Mouse (Mus musculus): ENCODE data around the gene Cd68. TPM values are rescaled to one million over a fixed set of nuclear protein-coding genes. Genes with fewer than 3 reads are reported as not detected.

The Cd68 gene
- total RNA-seq, 2 experiments from 2014 or later: 13.1 to 18.5 TPM

DNA sequence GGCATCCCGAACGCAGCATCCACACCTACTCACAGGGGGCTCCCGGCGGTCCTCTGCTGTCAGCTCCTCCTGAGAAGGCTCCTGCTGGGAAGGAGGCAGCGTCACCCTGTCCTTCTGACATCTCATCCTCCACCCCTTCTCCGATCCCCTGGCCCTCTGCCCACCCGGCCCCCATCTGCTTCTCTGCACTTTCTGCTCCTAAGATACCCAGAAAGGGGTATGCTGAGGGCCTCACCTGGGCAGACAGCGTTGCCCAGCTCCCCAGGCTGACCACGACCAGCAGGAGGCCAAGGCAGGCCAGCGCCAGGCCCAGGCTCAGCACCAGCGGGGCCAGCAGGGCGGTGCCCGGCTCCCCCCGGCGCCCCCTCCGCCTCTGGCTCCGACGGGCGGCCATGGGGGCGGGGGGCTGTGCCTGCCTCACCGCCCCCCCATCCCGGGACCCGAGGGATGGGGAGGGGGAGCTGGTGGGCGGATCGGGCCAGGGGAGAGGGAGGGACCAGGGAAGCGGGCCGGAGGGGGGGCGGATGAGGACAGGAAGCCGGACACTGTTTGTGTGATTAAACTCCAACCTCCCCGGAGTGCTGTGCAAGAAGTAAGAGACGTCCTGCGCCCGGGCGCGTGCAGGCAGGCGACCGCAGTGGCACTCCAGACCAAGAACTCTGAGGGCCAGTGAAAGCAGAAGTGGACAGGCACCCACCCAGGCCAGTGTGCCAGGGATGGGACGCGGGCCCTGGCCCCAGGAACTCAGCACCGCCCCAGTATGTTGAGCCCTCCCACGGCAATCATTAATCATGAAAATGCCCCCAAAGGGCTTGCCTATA is 29.6 kb upstream of the Cd68 start, which contains the start of the genes Tnfsf12 and Tnfsfm13:
Gene Tnfsf12 (minus strand): TSS at position 489 of the 821 bp plus-strand sequence.
Gene Tnfsfm13 (minus strand): TSS at position 738 of the 821 bp plus-strand sequence.
- DNase-seq (ENCODE audit: low spot score in 2 of 2): no peak

DNA sequence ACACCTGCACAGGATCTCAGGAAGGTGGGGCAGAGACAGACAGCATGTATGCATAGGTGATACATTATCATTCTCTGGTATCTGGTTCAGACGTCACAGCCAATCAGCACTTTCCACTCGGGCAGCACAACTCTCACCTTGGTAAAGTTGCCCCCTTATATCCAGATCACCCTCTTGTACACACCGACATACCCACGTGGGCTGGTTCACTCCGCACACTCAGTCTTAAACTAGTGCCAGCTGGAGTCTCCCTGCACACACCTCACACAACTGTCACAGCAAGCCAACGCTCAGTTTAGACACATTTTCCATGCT is 29.1 kb upstream of the Cd68 start:
- DNase-seq (ENCODE audit: low spot score in 2 of 2): no peak

DNA sequence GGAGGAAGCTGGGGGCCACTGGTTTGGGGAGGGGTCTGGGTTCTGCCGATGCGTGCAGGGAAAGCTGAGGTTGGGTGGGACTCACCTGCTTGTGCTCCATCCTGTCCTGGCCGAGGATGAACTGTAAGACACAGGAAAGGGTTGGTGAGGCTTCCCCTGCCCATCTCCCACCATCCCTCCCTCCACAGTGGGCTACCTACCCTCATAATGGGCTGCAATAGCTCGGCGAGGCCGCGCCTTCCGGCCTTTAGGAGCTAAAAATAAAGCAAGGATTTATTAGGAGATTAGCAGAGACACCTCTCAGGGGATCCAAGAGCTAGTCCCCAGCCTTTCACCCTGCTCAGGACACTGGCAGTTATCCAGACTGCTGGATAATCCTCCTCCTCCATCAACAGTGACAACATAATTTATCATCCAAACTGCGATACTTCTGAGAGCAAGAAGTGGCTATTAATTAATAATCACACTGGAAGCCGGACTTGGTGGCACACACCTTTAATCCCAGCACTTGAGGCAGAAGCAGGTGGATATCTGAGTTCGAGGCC is 27.5 kb upstream of the Cd68 start:
- DNase-seq (ENCODE audit: low spot score in 2 of 2): no peak

GRCm38 (mm10) chr11:69692863-69693262 is 26.9 kb upstream of the Cd68 start:
- DNase-seq (ENCODE audit: low spot score in 2 of 2): no peak

- no peak for DNase-seq (ENCODE audit: low spot score in 2 of 2)
These were observed 26.4 kb upstream of the Cd68 start for GRCm38 (mm10) chr11:69692196-69692811.

DNA sequence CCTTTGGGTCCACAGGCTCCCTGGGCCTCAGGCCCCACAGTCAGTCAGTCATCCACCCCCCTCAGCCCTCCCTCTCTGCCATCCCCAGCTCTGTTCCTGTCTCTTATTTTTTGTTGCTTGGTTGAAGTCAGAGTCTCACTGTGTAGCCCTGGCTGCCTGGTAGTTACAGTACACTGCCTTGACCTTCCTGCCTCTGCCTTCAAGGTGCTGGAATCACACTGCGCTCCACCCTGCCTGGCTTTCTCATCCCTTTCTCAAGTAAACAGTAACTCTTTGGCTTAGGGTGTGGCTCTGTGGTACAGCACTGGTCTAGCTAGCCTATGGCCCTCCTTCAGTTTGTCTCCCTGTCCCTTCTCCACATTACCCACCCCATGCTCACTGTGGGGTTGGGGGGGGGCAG is 23.9 kb upstream of the Cd68 start:
- DNase-seq (ENCODE audit: low spot score in 2 of 2): no peak

DNA sequence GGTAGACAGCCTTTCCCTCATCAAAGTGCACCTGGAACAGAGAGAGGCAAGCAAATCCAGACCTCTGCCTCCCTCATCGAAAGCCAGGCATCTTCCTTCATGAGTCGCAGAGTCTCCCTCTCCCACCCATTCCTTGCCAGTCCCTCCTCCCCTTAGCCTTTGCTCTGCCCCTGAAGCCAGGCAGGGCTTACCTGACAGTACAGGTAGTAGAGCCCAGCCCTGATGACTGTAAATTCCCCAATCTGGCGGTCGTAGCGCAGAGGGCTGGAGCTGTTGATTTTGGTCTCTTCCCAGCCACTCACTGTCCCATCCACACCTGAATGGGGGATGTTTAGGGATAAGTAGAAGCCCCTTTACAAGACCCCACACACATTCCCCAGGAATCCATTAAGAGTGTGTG is 21.1 kb upstream of the Cd68 start:
- no peak for DNase-seq (ENCODE audit: low spot score in 2 of 2)

- DNase-seq (ENCODE audit: low spot score in 2 of 2): no peak
These were observed 20.4 kb upstream of the Cd68 start for GRCm38 (mm10) chr11:69686377-69686776.

DNA sequence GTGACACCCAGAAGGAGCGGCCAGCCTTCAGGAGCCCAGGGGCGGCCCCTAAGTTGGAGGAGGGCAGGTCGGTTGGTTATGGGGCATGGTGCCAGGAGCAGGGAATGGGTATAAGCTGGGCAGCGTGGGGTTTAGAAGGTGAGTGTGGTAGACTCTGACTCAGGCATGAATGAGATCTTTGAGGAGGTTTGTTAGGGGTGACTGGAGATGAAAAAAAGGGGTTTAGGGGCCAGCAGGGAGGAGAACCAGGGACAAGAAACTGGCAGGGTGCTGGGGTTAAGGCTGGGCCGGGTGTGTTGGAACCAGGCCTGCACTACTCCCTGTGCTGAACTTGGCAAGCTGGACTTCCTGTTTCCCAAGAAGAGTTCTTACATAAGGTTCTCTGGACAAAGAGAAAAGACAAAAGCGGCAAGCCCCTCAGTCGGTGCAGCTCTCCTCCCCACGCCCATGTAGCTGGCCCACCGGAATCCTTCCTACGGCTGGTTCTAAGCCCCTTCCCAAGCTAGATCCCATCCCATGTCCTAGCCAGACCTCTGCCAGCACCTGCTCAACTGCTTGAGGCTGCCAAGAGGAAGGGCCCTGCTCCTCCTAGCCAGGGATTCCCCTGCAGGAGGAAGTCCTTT is 19.7 kb upstream of the Cd68 start, which contains the start of gene Tnfsf13:
Gene Tnfsf13 (minus strand): TSS at position 259 of the 623 bp plus-strand sequence.
- peak in 1 of 2 experiments; percentile 77 for DNase-seq (ENCODE audit: low spot score in 2 of 2)

GRCm38 (mm10) chr11:69684936-69685335 is 19.0 kb upstream of the Cd68 start:
- DNase-seq (ENCODE audit: low spot score in 2 of 2): no peak

GRCm38 (mm10) chr11:69684128-69684745 is 18.3 kb upstream of the Cd68 start:
- no peak for DNase-seq (ENCODE audit: low spot score in 2 of 2)

DNA sequence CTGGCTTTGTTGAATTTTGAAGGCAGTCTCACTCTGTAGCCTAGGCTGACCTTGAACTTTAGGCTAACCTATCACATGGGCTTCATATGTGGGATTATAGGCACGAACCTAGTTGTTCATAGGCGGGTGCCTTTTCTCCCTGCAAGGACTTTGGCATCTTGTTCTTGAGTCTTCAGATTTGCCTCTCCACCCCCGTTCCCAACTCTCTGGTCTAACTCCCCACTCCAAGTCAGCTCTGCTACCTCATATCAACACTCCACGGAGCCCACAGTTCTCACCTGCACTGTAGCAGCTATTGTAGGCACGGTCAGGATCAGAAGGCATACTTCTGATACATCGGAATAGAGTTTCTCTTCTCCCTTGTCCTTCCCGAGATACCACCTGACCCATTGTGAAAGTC is 17.6 kb upstream of the Cd68 start:
- DNase-seq (ENCODE audit: low spot score in 2 of 2): no peak

DNA sequence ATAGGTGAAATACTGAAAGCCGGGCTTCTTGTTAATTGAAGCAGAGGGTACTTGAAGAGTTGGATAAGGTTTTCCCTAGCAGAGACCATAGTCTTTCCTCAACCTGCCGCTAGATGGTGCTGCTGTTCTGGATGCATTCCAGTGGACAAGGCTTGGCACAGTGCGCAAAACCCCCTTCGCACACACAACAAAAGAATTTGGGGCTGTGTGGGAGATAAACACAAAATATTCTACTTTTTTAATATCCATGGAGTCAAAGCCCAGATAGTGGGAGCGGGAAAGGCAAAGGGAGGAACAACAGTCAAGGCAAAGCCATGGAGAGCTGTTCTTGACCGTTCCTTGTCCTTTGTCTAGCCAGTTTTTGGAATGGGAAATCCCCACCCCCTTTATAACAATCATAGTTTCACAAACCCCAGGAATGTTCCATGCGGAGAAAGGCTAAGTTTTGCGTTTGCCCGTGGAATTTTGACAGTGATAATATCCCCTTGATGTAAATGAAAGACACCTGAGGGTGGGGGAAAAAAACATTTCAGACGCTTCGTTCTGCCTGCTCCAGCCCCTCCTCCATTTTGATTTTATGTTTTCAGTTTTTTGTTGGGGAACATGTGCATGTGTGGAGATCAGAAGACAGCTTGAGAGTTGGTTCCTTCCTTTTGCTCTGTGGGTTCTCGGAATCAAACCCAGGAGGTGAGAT is 17.0 kb upstream of the Cd68 start:
- DNase-seq (ENCODE audit: low spot score in 2 of 2): peak; percentile 92 to 94

GRCm38 (mm10) chr11:69682209-69682839 is 16.4 kb upstream of the Cd68 start:
- no peak for DNase-seq (ENCODE audit: low spot score in 2 of 2)

- DNase-seq (ENCODE audit: low spot score in 2 of 2): peak; percentile 95 to 98
These were observed 15.6 kb upstream of the Cd68 start, which contains the start of gene Senp3 for GRCm38 (mm10) chr11:69681314-69682208. Gene Senp3, minus strand, starts transcription at chr11:69682084.

DNA sequence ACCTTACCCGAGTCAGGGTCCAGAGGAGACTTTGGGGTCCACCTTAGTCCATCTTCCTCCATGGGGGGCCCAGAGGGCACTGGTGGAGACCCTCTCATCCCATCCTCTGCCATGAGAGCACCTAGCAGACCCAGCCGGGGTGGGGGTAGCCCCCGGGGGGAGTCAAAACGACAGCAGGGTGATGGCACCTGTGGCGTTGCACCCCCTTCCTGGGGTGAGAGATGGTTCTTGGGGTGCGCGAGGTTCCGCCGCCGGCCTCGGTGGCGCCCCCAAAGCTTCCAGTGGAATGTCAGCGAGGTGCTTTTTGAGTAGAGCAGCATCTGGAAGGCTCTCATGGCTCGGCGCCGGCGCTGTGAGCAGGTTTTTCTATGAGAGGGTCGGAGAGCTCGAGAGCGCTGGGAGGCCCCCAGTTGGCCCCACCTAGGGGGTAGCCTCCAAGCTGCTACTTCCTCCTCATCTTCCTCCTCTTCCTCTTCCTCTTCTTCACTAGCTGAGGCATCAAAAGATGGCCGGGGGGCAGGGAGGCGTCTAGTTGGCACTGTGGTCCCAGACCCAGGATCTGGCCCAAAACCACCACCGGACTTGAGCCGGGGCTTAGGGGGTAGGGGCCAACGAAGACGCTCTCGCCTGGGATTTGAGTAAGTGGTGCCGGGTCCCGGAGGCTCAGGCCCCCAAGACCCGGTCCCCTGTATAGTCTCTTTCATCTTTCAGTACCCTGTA is 14.3 kb upstream of the Cd68 start:
- DNase-seq (ENCODE audit: low spot score in 2 of 2): no peak

DNA sequence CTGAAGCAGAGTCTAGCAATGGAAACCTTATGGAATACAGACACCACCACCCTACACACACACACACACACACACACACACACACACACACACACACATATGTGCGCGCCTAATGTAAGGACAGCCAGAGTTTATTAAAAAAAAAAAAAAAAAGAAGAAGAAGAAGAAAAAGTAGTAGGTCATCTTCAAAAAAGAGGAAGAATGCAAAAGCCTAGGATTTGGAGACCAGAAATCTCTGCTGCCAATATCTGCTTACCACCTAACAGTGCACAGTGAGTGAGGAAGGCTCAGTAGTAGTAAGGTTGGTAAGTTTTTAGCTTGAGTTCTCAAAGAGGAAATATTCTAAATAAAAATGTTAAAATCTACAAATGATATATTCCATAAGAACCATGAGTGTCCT is 13.2 kb upstream of the Cd68 start:
- DNase-seq (ENCODE audit: low spot score in 2 of 2): no peak

- DNase-seq (ENCODE audit: low spot score in 2 of 2): peak; percentile 100
These were observed 6.3 kb upstream of the Cd68 start, which contains the start of gene Eif4a1 for GRCm38 (mm10) chr11:69672211-69672706. Gene Eif4a1, minus strand, starts transcription at chr11:69672423.

All from layer of hippocampus, postnatal 14 days (tissue).